In genomic region chr17:23771284-23772218, GRCm38 (mm10) we compare ENCODE assay signal across 8 mouse cellular contexts. TPM values are rescaled to one million over a fixed set of nuclear protein-coding genes. Genes with fewer than 3 reads are reported as not detected.
DNase-seq lines count a peak whose midpoint lies in the region; ATAC-seq lines count a peak whose summit lies in the region.

Gene Flywch1 (minus strand): TSS chr17:23771602.

- WGBS in heart, embryonic 10.5 days = 3% methylated on average over 45 of the region's 58 CpGs
- 3% methylated on average over 56 of the region's 58 CpGs for WGBS in kidney, embryonic 15.5 days

- H3K9ac ChIP-seq in kidney, embryonic 15.5 days = peak within 1 kb of the TSS; percentile 94

- no peaks in the 10 kb centered on the region for H3K27me3 ChIP-seq in heart, embryonic 10.5 days (ENCODE audit: insufficient read depth, poor library complexity, severe bottlenecking)
- H3K27me3 ChIP-seq in kidney, embryonic 15.5 days = no peaks in the 10 kb centered on the region

- peak; percentile 99 for ATAC-seq in erythroblast, adult 5-6 weeks (replicated peaks; ENCODE audit: low FRiP score, poor library complexity, severe bottlenecking)
- peak; percentile 97 for ATAC-seq in kidney, embryonic 15.5 days (replicated peaks; ENCODE audit: low FRiP score)
- peak; percentile 97 for ATAC-seq in monocyte, adult 5-6 weeks (replicated peaks; ENCODE audit: insufficient number of reproducible peaks, low FRiP score, low TSS enrichment, poor library complexity, severe bottlenecking)

- peaks cover 17% of the 10 kb centered on the region for H3K36me3 ChIP-seq in heart, embryonic 10.5 days
- peaks cover 11% of the 10 kb centered on the region; the same call in 1 of the 2 replicates for H3K36me3 ChIP-seq in kidney, embryonic 15.5 days

- peak within 1 kb of the TSS; percentile 84 for H3K4me3 ChIP-seq in heart, embryonic 10.5 days
- H3K4me3 ChIP-seq in kidney, embryonic 15.5 days (replicated peaks) = peak within 1 kb of the TSS; percentile 93

- H3K4me2 ChIP-seq in kidney, embryonic 15.5 days = peak within 1 kb of the TSS; percentile 75

- peak; percentile 94 to 95 for DNase-seq in B cell, adult 2 months
- peak; percentile 100 for DNase-seq in brain, adult 2 months (ENCODE audit: low read depth, low spot score)
- DNase-seq in heart, embryonic 10.5 days (ENCODE audit: low spot score) = peak; percentile 99
- peak; percentile 98 for DNase-seq in liver
- DNase-seq in spleen, postnatal 4 days (ENCODE audit: low spot score in 2 of 2) = peak; percentile 96 to 97

- H3K9me3 ChIP-seq in heart, embryonic 10.5 days = no peaks in the 10 kb centered on the region
- H3K9me3 ChIP-seq in kidney, embryonic 15.5 days (replicated peaks) = no peaks in the 10 kb centered on the region

- H3K27ac ChIP-seq in heart, embryonic 10.5 days = peak within 1 kb of the TSS; percentile 95
- peak within 1 kb of the TSS; percentile 89 for H3K27ac ChIP-seq in kidney, embryonic 15.5 days

- H3K4me1 ChIP-seq in heart, embryonic 10.5 days = peaks cover 15% of the 10 kb centered on the region
- peaks cover 15% of the 10 kb centered on the region for H3K4me1 ChIP-seq in kidney, embryonic 15.5 days

RNA-seq across cellular contexts. Expression of gene Flywch1, which starts in this region (rescaled TPM):
- 2.1 and 2.3 TPM in 2 replicates for total RNA-seq in erythroblast, adult 5-6 weeks (2015; ENCODE audit: low replicate concordance)
- 3.8 and 4.7 TPM in 2 replicates for total RNA-seq in erythroblast, adult 5-6 weeks (2017; ENCODE audit: low replicate concordance)
- 97.9 and 117 TPM in 2 replicates for polyA plus RNA-seq in heart, embryonic 10.5 days (2016; fragmentation: Nextera tagmentation; extraction: Ambion mirVana)
- polyA plus RNA-seq in kidney, embryonic 15.5 days (2015; fragmentation: Nextera tagmentation; extraction: Ambion mirVana) = 89.5 and 91.0 TPM in 2 replicates
- 7.0 to 19.0 TPM (median 8.6 TPM) in 3 replicates for total RNA-seq in monocyte, adult 5-6 weeks (2017)

Comparison
In these comparisons a context has a peak if more than half of its experiments do, and no peak if none do; other contexts are left out.
1. Peak in every context shown above with its lines: DNase-seq, ATAC-seq, H3K4me3 ChIP-seq and H3K27ac ChIP-seq.